Mouse (Mus musculus) kidney, adult 2 months (tissue): ENCODE measurements at regions not wholly inside any gene's neighbourhood (a gene's known extent, or its start where the extent isn't known, plus 50 kb on each side); places are given as distances from the start of the nearest gene placed in this dataset.

Source experiments
- CTCF ChIP-seq: fragments of 200-500 bp; conservative IDR thresholded peaks from 2 replicates; pipeline ENCODE4 v1.5.1; 2011; ENCODE audit warnings: low read depth, mild to moderate bottlenecking, control low read depth, low read length, moderate library complexity, mixed read lengths; ENCODE audit not compliant: insufficient read depth, insufficient read length
- POLR2A ChIP-seq: fragments of 200-500 bp; IDR thresholded peaks from one replicate; pipeline ENCODE4 v1.6.1; 2011; ENCODE audit warnings: low read depth, low read length, control low read depth

DNA sequence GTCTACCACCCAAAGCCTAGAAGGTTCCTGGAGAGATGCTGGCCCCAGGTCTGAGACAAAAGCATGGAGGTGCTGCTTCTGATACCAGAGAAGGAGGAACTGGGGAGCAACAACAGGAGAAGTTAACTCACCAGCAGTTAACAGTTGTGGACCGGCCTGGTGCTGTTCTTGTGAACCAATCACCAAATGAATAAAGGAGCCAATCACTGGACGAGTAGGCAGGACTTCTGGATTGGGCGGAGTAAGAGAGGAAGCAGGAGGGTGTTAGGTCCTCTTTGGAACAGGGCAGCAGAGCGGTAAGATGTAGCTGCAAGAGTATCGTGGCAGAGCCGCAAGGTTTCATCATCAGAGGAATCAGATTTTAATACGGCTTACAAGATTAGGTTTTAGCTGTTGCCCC lies 57.7 kb upstream of the Elovl6 start:
- TF ChIP-seq POLR2A = no peak
- TF ChIP-seq CTCF = no peak
